Mouse (Mus musculus): ENCODE data around the gene Muc4.

GRCm38 (mm10) chr16:32805151-32805550 is 69.5 kb downstream of the Muc4 start:
- no peak for TF ChIP-seq POLR2A (IDR thresholded peaks at IDR 0.05; ENCODE audit: insufficient read length, low read depth)
- TF ChIP-seq USF1 (IDR thresholded peaks at IDR 0.05; ENCODE audit: low read depth): no peak
- no peak for TF ChIP-seq E2F4 (IDR thresholded peaks at IDR 0.05; ENCODE audit: insufficient read depth)
- TF ChIP-seq CEBPB (IDR thresholded peaks at IDR 0.05; ENCODE audit: insufficient read depth, poor library complexity, severe bottlenecking): no peak
- TF ChIP-seq MAX (IDR thresholded peaks at IDR 0.05; ENCODE audit: low read depth): no peak
- no peak for TF ChIP-seq MYOG (IDR thresholded peaks at IDR 0.05; ENCODE audit: control insufficient read depth in 1 of 3, insufficient read depth in 1 of 3, insufficient read length in 2 of 3, low read depth in 2 of 3)
- TF ChIP-seq SRF (IDR thresholded peaks at IDR 0.05; ENCODE audit: control insufficient read depth, insufficient read length, low read depth): no peak
- TF ChIP-seq REST (IDR thresholded peaks at IDR 0.05; ENCODE audit: insufficient read depth, insufficient read length): no peak

All from myocyte (in vitro differentiated cells).